Comparison of ENCODE assay signal across 21 mouse cellular contexts in genomic region chr3:151931656-151932055, GRCm38 (mm10).
"Had no signal": no experiment of that assay in that cellular context is flagged by ENCODE, and none has a peak within 500 bp of the region (broad histone marks: within the 10 kb centered on the region; RNA-seq: fewer than 3 reads in every experiment).

No protein-coding gene starts in this region.

- H3K4me2 ChIP-seq: lung, embryonic 15.5 days; midbrain, embryonic 11.5 days; midbrain, embryonic 13.5 days; midbrain, embryonic 15.5 days; neural tube, embryonic 12.5 days; stomach, embryonic 15.5 days had no signal

- H3K4me1 ChIP-seq: lung, embryonic 15.5 days; megakaryocyte, embryonic 14.5 days; midbrain, embryonic 13.5 days; midbrain, embryonic 15.5 days; neural tube, embryonic 12.5 days; stomach, embryonic 15.5 days had no signal

- H3K27me3 ChIP-seq: lung, embryonic 15.5 days; megakaryocyte, embryonic 14.5 days; midbrain, embryonic 13.5 days; midbrain, embryonic 15.5 days; neural tube, embryonic 12.5 days; stomach, embryonic 15.5 days had no signal

- H3K36me3 ChIP-seq: lung, embryonic 15.5 days; midbrain, embryonic 13.5 days; midbrain, embryonic 15.5 days; neural tube, embryonic 12.5 days; stomach, embryonic 15.5 days had no signal

- H3K4me3 ChIP-seq: lung, embryonic 15.5 days; megakaryocyte, embryonic 14.5 days; midbrain, embryonic 13.5 days; midbrain, embryonic 15.5 days; neural tube, embryonic 12.5 days; stomach, embryonic 15.5 days had no signal

- H3K9me3 ChIP-seq: lung, embryonic 15.5 days; midbrain, embryonic 13.5 days; midbrain, embryonic 15.5 days; neural tube, embryonic 12.5 days; stomach, embryonic 15.5 days had no signal

- H3K27ac ChIP-seq: lung, embryonic 15.5 days; macrophage; midbrain, embryonic 13.5 days; midbrain, embryonic 15.5 days; neural tube, embryonic 12.5 days; stomach, embryonic 15.5 days; stomach, postnatal 0 days had no signal

- ATAC-seq: liver, postnatal 0 days; lung, postnatal 0 days; midbrain, embryonic 13.5 days; midbrain, embryonic 15.5 days had no signal

- DNase-seq: liver, postnatal 0 days; lung, adult 2 months; lung, postnatal 14 days; lung, postnatal 36 days; retina, postnatal 1 day; right cerebral cortex, adult 18-20 months; right cerebral cortex, postnatal 25 days; right cerebral cortex, postnatal 4 days; thymus, adult 2 months; thymus, postnatal 25 days; thymus, postnatal 4 days had no signal

- H3K9ac ChIP-seq: liver, postnatal 0 days; lung, embryonic 15.5 days; midbrain, embryonic 13.5 days; midbrain, embryonic 15.5 days; neural tube, embryonic 12.5 days; stomach, embryonic 15.5 days had no signal
